Mouse (Mus musculus): ENCODE measurements at regions not wholly inside any gene's neighbourhood (a gene's known extent, or its start where the extent isn't known, plus 50 kb on each side); places are given as distances from the start of the nearest gene placed in this dataset.

DNA sequence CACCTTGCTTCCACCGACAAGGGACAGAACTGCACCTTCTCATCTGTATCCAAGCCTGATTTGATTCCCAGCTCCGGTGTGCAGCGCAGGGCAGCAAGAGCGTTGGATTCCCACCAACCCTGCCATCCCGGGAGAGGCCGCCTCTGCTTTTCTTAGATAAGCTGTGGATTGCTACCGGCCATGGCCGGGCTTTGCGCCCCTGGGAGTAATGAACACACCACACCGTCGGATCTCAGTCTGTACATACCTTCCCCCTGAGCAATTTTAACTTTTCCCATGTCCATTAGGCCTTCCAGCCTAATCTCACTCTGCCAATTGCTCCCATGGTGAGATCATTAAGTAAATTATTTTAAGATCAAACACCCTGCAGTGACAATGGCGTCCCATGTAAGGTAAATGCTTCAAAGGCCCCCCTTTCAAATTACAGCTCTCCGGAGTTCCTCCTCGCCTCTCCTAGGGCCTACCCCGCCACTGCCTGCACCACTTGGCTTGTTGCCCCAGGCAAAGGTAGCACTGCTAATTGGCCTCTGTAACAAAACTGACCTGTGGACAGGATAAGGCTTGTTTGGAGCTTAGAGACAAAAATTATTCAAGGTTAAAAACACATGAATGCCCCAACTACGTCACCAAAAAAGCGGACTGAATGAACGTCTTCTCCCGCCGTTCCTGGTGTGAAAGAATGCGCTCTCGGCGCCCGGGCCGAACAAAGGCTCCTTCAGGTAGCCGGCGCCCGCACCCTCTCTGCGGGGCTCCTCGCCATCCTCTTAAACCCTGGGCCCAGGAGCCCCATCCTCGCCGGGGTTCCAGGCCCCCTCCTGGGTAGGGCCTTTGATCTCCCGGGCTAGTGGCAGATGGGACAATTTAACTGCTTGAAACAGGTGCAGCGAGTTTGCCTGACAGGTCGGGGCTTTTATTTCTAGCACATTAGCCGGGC, 228.5 kb upstream of the Sp4 start:
- no peak overlapping the region for H3K27ac ChIP-seq (ENCODE audit: low read length)
- H3K4me3 ChIP-seq (replicated peaks; ENCODE audit: low read length) = peak overlapping the region; percentile 29
- ATAC-seq = peak; percentile 45
- peak overlapping the region; percentile 10; the same call in 1 of the 2 replicates for H3K9ac ChIP-seq (replicated peaks; ENCODE audit: low read depth, low read length)
- H3K4me1 ChIP-seq (replicated peaks; ENCODE audit: control insufficient read depth, insufficient read depth, low read length) = peaks cover 12% of the 10 kb centered on the region
- H3K36me3 ChIP-seq (ENCODE audit: control insufficient read depth, insufficient read depth) = no peaks in the 10 kb centered on the region
- H3K4me2 ChIP-seq (ENCODE audit: low read length) = peak overlapping the region; percentile 52
- no peaks in the 10 kb centered on the region for H3K9me3 ChIP-seq (ENCODE audit: control insufficient read depth, low read length)
- WGBS = 4% methylated on average over 36 of the region's 36 CpGs
- H3K27me3 ChIP-seq (replicated peaks; ENCODE audit: control insufficient read depth, insufficient read depth, low read length) = peaks cover 13% of the 10 kb centered on the region

DNA sequence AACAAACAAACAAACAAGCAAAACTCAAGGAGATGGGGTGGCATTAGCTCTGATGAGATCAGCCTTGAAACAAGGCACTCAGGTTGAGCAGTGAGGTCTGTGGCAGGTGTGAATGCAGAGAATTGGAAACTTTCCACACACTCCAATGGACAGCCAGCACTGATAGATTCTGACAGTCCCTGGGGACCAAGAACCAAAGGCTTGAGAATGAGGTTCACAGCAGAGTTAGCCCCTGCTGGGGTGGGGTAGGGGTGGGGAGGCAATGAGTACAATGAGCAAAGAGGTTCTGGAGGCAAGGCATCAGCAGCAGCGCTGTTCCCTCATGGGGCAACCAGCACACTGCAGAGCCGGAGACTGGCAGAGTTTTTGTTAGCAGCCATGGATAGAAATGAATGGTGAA, 220.5 kb upstream of the Sp4 start:
- H3K9ac ChIP-seq (replicated peaks; ENCODE audit: low read depth, low read length) = no peak overlapping the region
- no peak overlapping the region for H3K27ac ChIP-seq (ENCODE audit: low read length)
- no peak overlapping the region for H3K4me2 ChIP-seq (ENCODE audit: low read length)
- no peak for ATAC-seq
- no peaks in the 10 kb centered on the region for H3K36me3 ChIP-seq (ENCODE audit: control insufficient read depth, insufficient read depth)
- WGBS = 29% methylated on average over 2 of the region's 2 CpGs
- H3K4me3 ChIP-seq (replicated peaks; ENCODE audit: low read length) = no peak overlapping the region
- H3K4me1 ChIP-seq (replicated peaks; ENCODE audit: control insufficient read depth, insufficient read depth, low read length) = peaks cover 8% of the 10 kb centered on the region; the same call in 1 of the 2 replicates
- no peaks in the 10 kb centered on the region for H3K9me3 ChIP-seq (ENCODE audit: control insufficient read depth, low read length)
- no peaks in the 10 kb centered on the region for H3K27me3 ChIP-seq (replicated peaks; ENCODE audit: control insufficient read depth, insufficient read depth, low read length)

DNA sequence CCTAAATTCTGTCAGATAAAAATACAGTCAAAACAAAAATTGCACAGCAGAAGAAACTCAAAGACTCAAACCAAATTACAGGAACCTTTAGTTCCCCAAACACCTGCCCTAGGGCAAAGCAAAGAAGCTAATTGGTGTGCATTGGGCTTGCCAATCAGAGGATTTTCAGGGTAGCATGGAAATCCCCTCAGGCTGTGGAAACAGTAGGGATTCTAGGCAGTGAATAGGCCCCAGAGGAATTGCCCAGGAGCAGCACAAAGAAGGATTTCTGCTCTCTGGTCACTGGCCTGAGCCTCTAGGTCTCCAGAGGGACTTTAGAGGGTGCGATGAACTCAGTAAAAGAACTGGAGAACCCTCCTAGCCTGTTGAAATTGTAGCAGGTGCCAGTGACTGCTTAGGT, 220.1 kb upstream of the Sp4 start:
- H3K4me1 ChIP-seq (replicated peaks; ENCODE audit: control insufficient read depth, insufficient read depth, low read length) = peaks cover 8% of the 10 kb centered on the region; the same call in 1 of the 2 replicates
- no peak overlapping the region for H3K27ac ChIP-seq (ENCODE audit: low read length)
- no peaks in the 10 kb centered on the region for H3K27me3 ChIP-seq (replicated peaks; ENCODE audit: control insufficient read depth, insufficient read depth, low read length)
- H3K4me2 ChIP-seq (ENCODE audit: low read length) = no peak overlapping the region
- H3K4me3 ChIP-seq (replicated peaks; ENCODE audit: low read length) = no peak overlapping the region
- 9% methylated on average over 1 of the region's 1 CpGs for WGBS
- H3K9ac ChIP-seq (replicated peaks; ENCODE audit: low read depth, low read length) = no peak overlapping the region
- no peaks in the 10 kb centered on the region for H3K9me3 ChIP-seq (ENCODE audit: control insufficient read depth, low read length)
- no peak for ATAC-seq
- no peaks in the 10 kb centered on the region for H3K36me3 ChIP-seq (ENCODE audit: control insufficient read depth, insufficient read depth)

DNA sequence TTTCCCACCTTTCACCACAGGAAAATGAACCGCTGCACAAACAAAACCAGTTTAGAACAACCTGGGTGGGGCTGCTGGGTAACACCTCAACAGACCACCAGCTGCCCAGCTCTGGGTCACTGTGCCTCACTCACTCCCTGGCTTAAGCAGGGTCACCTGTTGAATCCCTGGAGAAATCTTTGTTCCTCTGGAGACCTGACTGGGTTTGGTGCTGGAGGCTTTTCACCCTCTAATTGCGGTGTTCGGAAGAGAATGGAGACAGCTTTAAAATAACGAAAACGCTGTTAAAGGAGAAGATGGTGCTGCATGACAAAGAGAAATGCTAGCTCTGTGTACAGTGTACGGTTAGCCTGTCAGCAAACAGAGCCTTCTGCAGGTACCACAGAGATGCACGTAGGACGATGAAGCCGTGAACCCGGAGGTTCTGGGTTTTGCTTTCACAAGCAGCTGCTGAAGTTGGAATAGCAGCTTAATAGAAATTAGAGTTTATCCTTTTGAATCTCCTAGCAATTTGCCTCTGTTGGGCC, 218.6 kb upstream of the Sp4 start:
- 7% methylated on average over 10 of the region's 10 CpGs for WGBS
- H3K27ac ChIP-seq (ENCODE audit: low read length) = no peak overlapping the region
- H3K4me3 ChIP-seq (replicated peaks; ENCODE audit: low read length) = no peak overlapping the region
- H3K4me1 ChIP-seq (replicated peaks; ENCODE audit: control insufficient read depth, insufficient read depth, low read length) = peaks cover 8% of the 10 kb centered on the region; the same call in 1 of the 2 replicates
- ATAC-seq = no peak
- no peaks in the 10 kb centered on the region for H3K36me3 ChIP-seq (ENCODE audit: control insufficient read depth, insufficient read depth)
- 0 out of 2 replicates have a peak overlapping the region, but pooled peaks have one; percentile 3 for H3K4me2 ChIP-seq (ENCODE audit: low read length)
- H3K9ac ChIP-seq (replicated peaks; ENCODE audit: low read depth, low read length) = no peak overlapping the region
- H3K9me3 ChIP-seq (ENCODE audit: control insufficient read depth, low read length) = no peaks in the 10 kb centered on the region
- H3K27me3 ChIP-seq (replicated peaks; ENCODE audit: control insufficient read depth, insufficient read depth, low read length) = no peaks in the 10 kb centered on the region

DNA sequence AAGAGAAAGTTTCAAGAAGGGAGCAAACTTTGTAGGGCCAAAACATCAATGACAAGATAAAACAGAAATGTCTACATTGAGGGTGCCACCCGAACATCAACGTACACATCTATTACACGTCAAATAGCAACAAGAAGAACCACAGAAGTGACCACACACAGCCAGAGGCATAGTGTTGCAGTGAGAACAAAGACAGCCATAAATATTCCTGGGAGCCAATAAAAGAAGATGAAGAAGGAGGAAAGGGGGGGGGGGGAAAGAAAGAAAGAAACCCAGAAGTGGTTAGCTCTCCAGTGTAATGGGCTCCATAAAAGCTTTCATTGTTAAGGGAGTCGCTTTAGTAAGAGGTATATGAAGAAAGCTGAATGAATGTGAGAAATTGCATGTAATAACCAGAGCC, 209.7 kb upstream of the Sp4 start:
- H3K9ac ChIP-seq (replicated peaks; ENCODE audit: low read depth, low read length) = no peak overlapping the region
- 41% methylated on average over 4 of the region's 4 CpGs for WGBS
- H3K9me3 ChIP-seq (ENCODE audit: control insufficient read depth, low read length) = no peaks in the 10 kb centered on the region
- H3K4me2 ChIP-seq (ENCODE audit: low read length) = no peak overlapping the region
- H3K27me3 ChIP-seq (replicated peaks; ENCODE audit: control insufficient read depth, insufficient read depth, low read length) = no peaks in the 10 kb centered on the region
- H3K4me3 ChIP-seq (replicated peaks; ENCODE audit: low read length) = no peak overlapping the region
- no peaks in the 10 kb centered on the region for H3K4me1 ChIP-seq (replicated peaks; ENCODE audit: control insufficient read depth, insufficient read depth, low read length)
- H3K27ac ChIP-seq (ENCODE audit: low read length) = no peak overlapping the region
- H3K36me3 ChIP-seq (ENCODE audit: control insufficient read depth, insufficient read depth) = no peaks in the 10 kb centered on the region
- ATAC-seq = no peak

DNA sequence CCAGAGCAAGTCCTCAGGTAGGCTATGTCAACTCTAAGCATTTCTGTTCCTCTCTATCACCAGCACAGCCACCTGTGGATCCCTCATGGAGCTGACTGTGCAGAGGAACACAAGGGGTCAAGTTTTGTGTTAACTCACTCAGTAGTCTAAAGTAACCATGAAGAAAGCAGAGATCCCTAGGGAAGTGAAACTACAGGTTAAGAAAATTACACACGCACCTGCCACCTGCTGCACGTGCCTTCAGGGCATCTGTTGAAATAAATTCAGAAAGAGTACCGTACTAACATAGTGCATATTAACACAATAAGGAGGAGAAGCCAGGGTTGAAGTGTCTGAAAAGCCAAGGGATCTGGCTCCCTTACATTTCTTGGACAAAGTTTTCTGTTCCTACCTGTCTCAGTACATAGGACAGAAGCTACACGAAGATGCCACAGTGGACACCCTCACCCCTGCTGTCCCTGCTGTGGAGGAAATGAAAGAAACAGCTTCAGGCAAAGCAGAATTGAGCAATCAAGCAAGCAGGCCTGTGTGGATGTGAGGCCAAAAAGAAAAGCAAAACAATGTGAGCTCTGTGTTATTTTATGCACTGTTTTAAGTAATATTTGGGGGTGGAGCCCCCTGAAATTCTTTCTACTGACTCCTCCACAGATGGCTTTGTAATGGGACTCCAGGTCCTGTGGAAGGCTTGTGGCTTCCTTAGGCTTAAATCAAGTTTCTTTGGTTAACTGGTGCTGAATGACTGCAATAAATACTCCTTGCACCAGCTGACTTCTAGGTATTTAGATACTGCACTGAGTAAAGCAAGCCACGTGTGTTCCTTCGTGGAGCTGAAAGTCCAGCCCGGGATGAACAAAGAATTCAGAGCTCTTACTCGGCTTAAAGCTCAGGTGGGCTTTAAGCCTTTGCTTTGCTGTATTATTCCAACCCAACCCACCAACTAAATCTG, 208.0 kb upstream of the Sp4 start:
- 79% methylated on average over 8 of the region's 8 CpGs for WGBS
- Histone ChIP-seq H3K9ac (replicated peaks; ENCODE audit: low read depth, low read length) (no peak overlapping the region), H3K9me3 (ENCODE audit: control insufficient read depth, low read length) (no peaks in the 10 kb centered on the region), H3K4me1 (replicated peaks; ENCODE audit: control insufficient read depth, insufficient read depth, low read length) (no peaks in the 10 kb centered on the region), H3K4me3 (replicated peaks; ENCODE audit: low read length) (no peak overlapping the region), H3K4me2 (ENCODE audit: low read length) (no peak overlapping the region), H3K27ac (ENCODE audit: low read length) (no peak overlapping the region), H3K27me3 (replicated peaks; ENCODE audit: control insufficient read depth, insufficient read depth, low read length) (no peaks in the 10 kb centered on the region), H3K36me3 (ENCODE audit: control insufficient read depth, insufficient read depth) (no peaks in the 10 kb centered on the region)
- ATAC-seq = no peak

DNA sequence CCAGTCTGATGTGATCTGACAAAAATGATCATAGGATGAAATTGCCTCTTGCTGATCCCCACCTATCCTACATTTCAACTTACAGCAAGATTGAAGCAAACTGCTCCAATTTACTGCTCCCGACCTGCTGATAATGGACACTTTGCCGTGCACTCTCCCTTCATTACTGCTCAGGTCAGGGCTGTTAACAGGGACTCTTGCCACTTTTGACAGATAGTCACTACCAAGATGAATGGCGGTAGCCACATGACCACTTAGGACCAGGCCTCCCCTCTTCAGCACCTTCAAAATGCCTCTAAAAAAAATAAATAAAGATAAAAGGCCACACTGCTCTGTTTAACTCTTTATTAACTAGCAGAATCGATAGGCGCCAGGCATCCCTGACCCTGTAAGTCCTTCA, 199.2 kb upstream of the Sp4 start:
- Histone ChIP-seq H3K36me3 (ENCODE audit: control insufficient read depth, insufficient read depth) (no peaks in the 10 kb centered on the region), H3K27ac (ENCODE audit: low read length) (no peak overlapping the region), H3K4me3 (replicated peaks; ENCODE audit: low read length) (no peak overlapping the region), H3K9ac (replicated peaks; ENCODE audit: low read depth, low read length) (no peak overlapping the region), H3K4me2 (ENCODE audit: low read length) (no peak overlapping the region), H3K9me3 (ENCODE audit: control insufficient read depth, low read length) (no peaks in the 10 kb centered on the region), H3K27me3 (replicated peaks; ENCODE audit: control insufficient read depth, insufficient read depth, low read length) (no peaks in the 10 kb centered on the region), H3K4me1 (replicated peaks; ENCODE audit: control insufficient read depth, insufficient read depth, low read length) (no peaks in the 10 kb centered on the region)
- WGBS = 61% methylated on average over 5 of the region's 5 CpGs
- ATAC-seq = peak; percentile 20; the same call in 1 of the 2 replicates

DNA sequence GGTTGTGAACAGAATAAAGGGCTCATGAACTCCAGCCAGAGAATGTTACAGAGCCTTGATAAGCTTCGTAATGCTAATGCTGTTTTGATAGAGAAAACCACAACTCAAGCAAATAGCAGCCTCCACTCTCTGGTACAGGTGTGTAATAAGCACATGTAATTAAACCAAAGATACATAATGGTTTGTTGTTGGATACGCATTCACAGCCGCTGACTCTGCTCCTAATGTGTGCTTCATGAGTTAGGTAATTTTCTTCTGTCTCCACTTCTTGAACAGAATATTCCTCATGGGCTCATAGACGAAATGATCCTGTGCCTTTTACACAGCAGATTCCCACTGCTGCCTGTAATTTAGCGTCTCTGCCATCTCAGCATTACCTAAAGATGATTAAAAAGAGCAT, 186.8 kb upstream of the Sp4 start:
- Histone ChIP-seq H3K27me3 (replicated peaks; ENCODE audit: control insufficient read depth, insufficient read depth, low read length) (no peaks in the 10 kb centered on the region), H3K36me3 (ENCODE audit: control insufficient read depth, insufficient read depth) (no peaks in the 10 kb centered on the region), H3K4me1 (replicated peaks; ENCODE audit: control insufficient read depth, insufficient read depth, low read length) (no peaks in the 10 kb centered on the region), H3K27ac (ENCODE audit: low read length) (no peak overlapping the region), H3K4me3 (replicated peaks; ENCODE audit: low read length) (no peak overlapping the region), H3K4me2 (ENCODE audit: low read length) (no peak overlapping the region), H3K9ac (replicated peaks; ENCODE audit: low read depth, low read length) (no peak overlapping the region), H3K9me3 (ENCODE audit: control insufficient read depth, low read length) (no peaks in the 10 kb centered on the region)
- WGBS = 52% methylated on average over 5 of the region's 5 CpGs
- no peak for ATAC-seq

DNA sequence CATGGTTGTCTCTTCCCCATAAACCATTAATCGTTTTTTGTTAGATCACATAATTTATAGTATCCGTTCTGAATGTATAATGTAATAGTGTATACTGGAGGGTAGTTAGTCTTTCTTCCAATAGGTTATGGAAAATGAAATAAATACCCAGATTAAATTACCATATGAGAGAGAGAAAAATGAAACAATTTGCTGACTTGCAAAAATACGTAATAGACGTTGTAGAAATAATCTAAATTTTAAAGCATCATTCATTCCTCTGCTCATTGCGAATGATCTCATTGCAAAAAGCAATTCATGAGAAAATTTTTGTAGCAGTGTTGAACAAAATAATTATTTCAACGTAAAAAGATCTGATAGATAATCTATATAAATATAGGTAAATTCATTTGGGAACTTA, 185.2 kb upstream of the Sp4 start:
- Histone ChIP-seq H3K4me3 (replicated peaks; ENCODE audit: low read length) (no peak overlapping the region), H3K9me3 (ENCODE audit: control insufficient read depth, low read length) (no peaks in the 10 kb centered on the region), H3K36me3 (ENCODE audit: control insufficient read depth, insufficient read depth) (no peaks in the 10 kb centered on the region), H3K4me2 (ENCODE audit: low read length) (no peak overlapping the region), H3K9ac (replicated peaks; ENCODE audit: low read depth, low read length) (no peak overlapping the region), H3K27ac (ENCODE audit: low read length) (no peak overlapping the region), H3K27me3 (replicated peaks; ENCODE audit: control insufficient read depth, insufficient read depth, low read length) (no peaks in the 10 kb centered on the region), H3K4me1 (replicated peaks; ENCODE audit: control insufficient read depth, insufficient read depth, low read length) (0 out of 2 replicates have a peak, but pooled peaks cover 2% of the 10 kb centered on the region)
- no peak for ATAC-seq
- 89% methylated on average over 6 of the region's 6 CpGs for WGBS

All from forebrain, embryonic 16.5 days (tissue).